Mouse (Mus musculus) heart, embryonic 16.5 days (tissue): ENCODE results near the gene Heyl. TPM values are rescaled to one million over a fixed set of nuclear protein-coding genes. Genes with fewer than 3 reads are reported as not detected.
"Not testable (repeated sequence)": the region's sequence is repeated elsewhere in the genome, so short reads cannot be mapped to it uniquely, and the experiment has no call there.

Experiments used
- ATAC-seq: fragments of 200-750 bp; cut with Nextera tagmentation; replicated peaks from 2 replicates; pipeline ENCODE4 v1.8.0; 2017; ENCODE audit warnings: moderate number of reproducible peaks; ENCODE audit not compliant: insufficient read depth, low FRiP score; ENCODE audit errors: extremely low read depth
- H3K27ac ChIP-seq: fragments of 300-500 bp; sonication (generic); 2 replicates; pipeline ENCODE4 v1.5.1; 2014; ENCODE audit warnings: mild to moderate bottlenecking, low read length, control low read depth, moderate library complexity
- H3K27me3 ChIP-seq: fragments of 300-500 bp; sonication (generic); 2 replicates; pipeline ENCODE4 v1.6.1; 2014; ENCODE audit warnings: low read length, mixed read lengths; ENCODE audit not compliant: control insufficient read depth, insufficient read depth
- H3K36me3 ChIP-seq: fragments of 300-500 bp; sonication (generic); 2 replicates; pipeline ENCODE4 v1.6.1; 2014; ENCODE audit not compliant: control insufficient read depth, insufficient read depth
- H3K4me1 ChIP-seq: fragments of 300-500 bp; sonication (generic); 2 replicates; pipeline ENCODE4 v1.6.1; 2014; ENCODE audit warnings: low read length, mixed read lengths; ENCODE audit not compliant: control insufficient read depth, insufficient read depth
- H3K4me2 ChIP-seq: fragments of 300-500 bp; sonication (generic); 2 replicates; pipeline ENCODE4 v1.6.1; 2014; ENCODE audit warnings: low read depth, mild to moderate bottlenecking, control low read depth, low read length
- H3K4me3 ChIP-seq: fragments of 300-500 bp; sonication (generic); 2 replicates; pipeline ENCODE4 v1.5.1; 2014; ENCODE audit warnings: mild to moderate bottlenecking, control low read depth, low read length
- H3K9ac ChIP-seq: fragments of 300-500 bp; sonication (generic); 2 replicates; pipeline ENCODE4 v1.6.1; 2014; ENCODE audit warnings: low read length, control low read depth
- H3K9me3 ChIP-seq: fragments of 300-500 bp; sonication (generic); replicated peaks from 2 replicates; pipeline ENCODE4 v1.6.1; 2016; ENCODE audit warnings: low read length; ENCODE audit not compliant: control insufficient read depth
- WGBS: fragments of 180-500 bp; shearing (Covaris S2); extraction: QIAGEN DNeasy Blood & Tissue Kit; methylation state at CpG from one replicate; pipeline ENCODE4 v1.1.7; 2014; 5-methylcytosine and 5-hydroxymethylcytosine counted together
- polyA plus RNA-seq: library from polyadenylated mRNA; unstranded; fragments of >200 nt; fragmentation: Nextera tagmentation; extraction: Ambion mirVana; gene quantifications from 2 replicates; pipeline ENCODE4 v1.2.1, GENCODE M21; 2015

The Heyl gene
- polyA plus RNA-seq, 1 experiment from 2014 or later = 13.2 TPM

GRCm38 (mm10) chr4:123289038-123289437, 55.7 kb downstream of the Heyl start:
- Histone ChIP-seq H3K4me1 (peaks cover 32% of the 10 kb centered on the region), H3K27ac (no peak overlapping the region), H3K9ac (no peak overlapping the region), H3K9me3 (no peaks in the 10 kb centered on the region), H3K4me2 (no peak overlapping the region), H3K27me3 (no peaks in the 10 kb centered on the region), H3K4me3 (no peak overlapping the region), H3K36me3 (peaks cover 63% of the 10 kb centered on the region)
- no peak for ATAC-seq
- WGBS = 77% methylated on average over 12 of the region's 12 CpGs

GRCm38 (mm10) chr4:123292390-123292789, 59.0 kb downstream of the Heyl start:
- no peak overlapping the region for H3K4me2 ChIP-seq
- H3K4me1 ChIP-seq = peaks cover 7% of the 10 kb centered on the region
- no peak overlapping the region for H3K4me3 ChIP-seq
- H3K27ac ChIP-seq = no peak overlapping the region
- no peaks in the 10 kb centered on the region for H3K9me3 ChIP-seq
- H3K27me3 ChIP-seq = no peaks in the 10 kb centered on the region
- peaks cover 87% of the 10 kb centered on the region for H3K36me3 ChIP-seq
- no peak for ATAC-seq
- 74% methylated on average over 3 of the region's 3 CpGs for WGBS
- no peak overlapping the region for H3K9ac ChIP-seq

DNA sequence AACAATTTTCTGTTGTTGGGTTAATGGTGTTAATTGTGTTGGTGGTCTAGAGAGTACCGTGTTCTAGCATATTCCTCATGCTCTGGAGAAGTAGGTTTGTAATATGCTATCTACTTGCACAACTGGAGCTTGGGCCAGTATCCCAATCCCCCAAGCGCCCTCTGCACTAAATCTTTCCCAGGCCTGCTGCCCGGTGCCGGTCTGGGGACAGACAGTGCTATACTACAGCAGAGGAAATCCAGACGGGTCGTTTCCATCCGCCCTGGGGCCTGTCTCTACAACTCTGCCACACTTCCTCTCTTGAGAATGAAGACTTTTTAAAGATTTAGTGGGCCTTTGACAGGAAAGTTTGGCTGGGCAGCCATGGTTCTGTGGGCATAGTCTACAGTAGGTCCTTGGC, 59.6 kb downstream of the Heyl start:
- Histone ChIP-seq H3K9ac (no peak overlapping the region), H3K4me3 (no peak overlapping the region), H3K4me1 (peaks cover 6% of the 10 kb centered on the region), H3K9me3 (no peaks in the 10 kb centered on the region), H3K36me3 (peaks cover 87% of the 10 kb centered on the region), H3K27ac (0 out of 2 replicates have a peak overlapping the region, but pooled peaks have one; percentile 12), H3K27me3 (no peaks in the 10 kb centered on the region), H3K4me2 (no peak overlapping the region)
- ATAC-seq = no peak
- 82% methylated on average over 7 of the region's 7 CpGs for WGBS

DNA sequence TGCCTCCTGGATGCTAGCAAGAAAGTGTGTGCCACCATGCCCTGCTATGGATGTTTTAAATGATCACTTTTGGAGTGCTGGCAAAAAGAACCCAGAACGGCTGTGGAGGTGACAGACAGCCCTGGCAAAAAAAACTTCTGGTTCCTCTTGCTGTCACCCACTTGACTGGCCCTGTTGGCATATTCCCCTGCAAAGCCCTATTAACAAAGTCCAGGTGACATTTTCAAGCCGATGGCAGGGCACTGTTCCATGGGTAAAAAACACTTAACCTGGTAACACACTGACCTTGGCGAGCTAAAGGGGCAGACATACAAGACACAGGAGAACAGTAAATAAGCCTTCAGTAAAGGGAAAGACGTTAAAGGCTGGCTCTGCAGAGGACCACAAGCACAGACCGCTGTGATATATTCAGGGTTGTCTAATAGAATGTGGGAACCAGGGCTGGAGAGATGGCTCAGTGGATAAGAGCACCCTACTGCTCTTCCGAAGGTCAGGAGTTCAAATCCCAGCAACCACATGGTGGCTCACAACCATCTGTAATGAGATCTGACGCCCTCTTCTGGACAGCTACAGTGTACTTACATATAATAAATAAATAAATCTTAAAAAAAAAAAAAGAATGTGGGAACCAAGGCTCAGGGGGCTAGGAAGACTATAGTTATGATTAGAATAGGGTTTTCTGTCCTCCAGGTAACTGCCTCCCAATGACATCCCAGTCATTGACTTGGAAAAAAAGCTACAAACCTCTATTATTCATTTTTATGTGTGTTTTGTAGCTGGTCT, 60.5 kb downstream of the Heyl start:
- ATAC-seq = no peak
- Histone ChIP-seq H3K4me3 (no peak overlapping the region), H3K27me3 (no peaks in the 10 kb centered on the region), H3K4me1 (peaks cover 8% of the 10 kb centered on the region), H3K9me3 (no peaks in the 10 kb centered on the region), H3K27ac (no peak overlapping the region), H3K4me2 (no peak overlapping the region), H3K36me3 (peaks cover 85% of the 10 kb centered on the region), H3K9ac (no peak overlapping the region)
- WGBS = 70% methylated on average over 7 of the region's 7 CpGs

- WGBS = 71% methylated on average over 15 of the region's 15 CpGs
- H3K9ac ChIP-seq, H3K27me3 ChIP-seq, H3K27ac ChIP-seq, H3K4me3 ChIP-seq, H3K9me3 ChIP-seq, H3K4me2 ChIP-seq, ATAC-seq: not testable (repeated sequence)
- Histone ChIP-seq H3K36me3 (peaks cover 86% of the 10 kb centered on the region), H3K4me1 (peaks cover 10% of the 10 kb centered on the region)
Measured at GRCm38 (mm10) chr4:123295026-123295425, 61.7 kb downstream of the Heyl start.

- Histone ChIP-seq H3K9ac (no peak overlapping the region), H3K27me3 (no peaks in the 10 kb centered on the region), H3K4me3 (no peak overlapping the region), H3K9me3 (no peaks in the 10 kb centered on the region), H3K36me3 (peaks cover 86% of the 10 kb centered on the region), H3K4me2 (no peak overlapping the region), H3K27ac (no peak overlapping the region), H3K4me1 (peaks cover 14% of the 10 kb centered on the region)
- 86% methylated on average over 21 of the region's 21 CpGs for WGBS
- ATAC-seq = no peak
Measured at GRCm38 (mm10) chr4:123295516-123296147, 62.3 kb downstream of the Heyl start.

DNA sequence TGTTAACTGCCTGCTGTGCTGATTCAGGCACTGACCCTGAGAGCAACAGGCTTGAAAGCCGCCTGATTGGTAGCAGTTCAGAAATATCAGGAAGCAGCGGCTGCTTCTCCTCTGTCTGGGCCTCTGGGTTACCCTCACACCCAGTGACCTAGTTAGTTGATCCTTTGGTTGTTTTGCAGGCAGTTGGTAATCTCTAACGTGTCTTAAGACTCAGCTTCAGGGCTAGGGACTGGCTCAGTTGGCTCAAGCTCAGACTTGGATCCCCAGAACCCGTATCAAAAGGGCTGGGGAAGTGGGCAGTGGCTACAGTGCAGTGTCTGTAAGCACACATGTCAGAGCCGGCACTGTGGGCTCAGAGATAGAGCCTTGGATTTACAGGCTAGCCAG, 62.8 kb downstream of the Heyl start:
- Histone ChIP-seq H3K9ac (no peak overlapping the region), H3K4me2 (no peak overlapping the region), H3K27me3 (no peaks in the 10 kb centered on the region), H3K4me3 (no peak overlapping the region), H3K9me3 (no peaks in the 10 kb centered on the region), H3K36me3 (peaks cover 81% of the 10 kb centered on the region), H3K27ac (no peak overlapping the region), H3K4me1 (peaks cover 14% of the 10 kb centered on the region)
- ATAC-seq = no peak
- 78% methylated on average over 5 of the region's 5 CpGs for WGBS

DNA sequence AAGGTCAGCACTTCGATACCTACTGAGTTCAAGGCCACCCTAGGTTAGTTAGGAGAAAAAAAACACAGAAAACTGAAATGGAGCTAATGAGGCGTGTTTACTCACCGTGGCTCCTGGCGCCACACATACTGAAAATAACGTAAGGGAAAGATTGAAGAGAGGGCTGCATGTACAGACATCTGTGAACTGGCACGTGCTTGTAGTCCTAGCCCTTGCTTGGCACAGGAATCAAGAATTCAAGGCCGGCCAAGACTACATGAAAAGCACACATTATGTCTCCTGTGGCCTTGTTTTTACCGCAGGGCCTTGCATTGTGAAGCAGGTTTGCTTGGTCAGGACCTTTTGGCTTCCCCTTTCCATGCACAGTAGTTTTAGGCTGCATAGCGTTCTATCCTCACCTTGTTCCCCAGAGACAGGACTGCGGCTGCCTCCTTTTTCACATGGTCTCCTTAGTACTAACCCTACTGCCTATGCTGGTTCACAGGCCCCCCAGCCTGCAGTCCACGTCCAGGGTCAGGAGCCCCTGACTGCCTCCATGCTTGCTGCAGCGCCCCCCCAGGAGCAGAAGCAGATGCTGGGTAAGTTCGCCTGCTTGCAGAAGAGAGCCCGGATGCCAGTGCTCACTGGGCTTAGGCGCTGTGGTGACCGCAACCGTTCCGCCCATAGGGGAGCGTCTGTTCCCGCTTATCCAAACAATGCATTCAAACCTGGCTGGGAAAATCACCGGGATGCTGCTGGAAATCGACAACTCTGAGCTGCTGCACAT, 64.0 kb downstream of the Heyl start:
- peaks cover 75% of the 10 kb centered on the region for H3K36me3 ChIP-seq
- no peak overlapping the region for H3K9ac ChIP-seq
- 88% methylated on average over 21 of the region's 22 CpGs for WGBS

GRCm38 (mm10) chr4:123298226-123298625, 64.9 kb downstream of the Heyl start:
- Histone ChIP-seq H3K27ac (no peak overlapping the region), H3K9me3 (no peaks in the 10 kb centered on the region), H3K36me3 (peaks cover 75% of the 10 kb centered on the region), H3K27me3 (no peaks in the 10 kb centered on the region), H3K9ac (no peak overlapping the region), H3K4me2 (no peak overlapping the region), H3K4me1 (peaks cover 14% of the 10 kb centered on the region), H3K4me3 (no peak overlapping the region)
- no peak for ATAC-seq
- WGBS = 60% methylated on average over 4 of the region's 4 CpGs

More for the DNA sequence above, 64.0 kb downstream of the Heyl start:
- no peak overlapping the region for H3K27ac ChIP-seq
- no peak overlapping the region for H3K4me2 ChIP-seq
- no peak for ATAC-seq
- no peaks in the 10 kb centered on the region for H3K27me3 ChIP-seq
- H3K4me1 ChIP-seq = peaks cover 14% of the 10 kb centered on the region
- no peak overlapping the region for H3K4me3 ChIP-seq
- no peaks in the 10 kb centered on the region for H3K9me3 ChIP-seq
